Mouse (Mus musculus): ENCODE data around the gene Rab22a. TPM values are rescaled to one million over a fixed set of nuclear protein-coding genes. Genes with fewer than 3 reads are reported as not detected.

The Rab22a gene
- total and polyA plus RNA-seq, 2 experiments from 2014 or later: 25.2 to 31.4 TPM

GRCm38 (mm10) chr2:173659926-173660684 lies 545 bp downstream of the Rab22a start:
- Histone ChIP-seq H3K9ac (replicated peaks; ENCODE audit: low read depth, low read length) (peak overlapping the region; percentile 93), H3K27me3 (ENCODE audit: control insufficient read depth, insufficient read depth, low read length) (no peaks in the 10 kb centered on the region), H3K9me3 (replicated peaks; ENCODE audit: control insufficient read depth, low read length) (no peaks in the 10 kb centered on the region), H3K36me3 (replicated peaks; ENCODE audit: control insufficient read depth, insufficient read depth, low read length) (peaks cover 38% of the 10 kb centered on the region; the same call in 1 of the 2 replicates), H3K4me3 (ENCODE audit: low read depth, low read length) (peak overlapping the region; percentile 85), H3K27ac (ENCODE audit: low read depth) (peak overlapping the region; percentile 72), H3K4me2 (ENCODE audit: low read depth, low read length) (peak overlapping the region; percentile 95), H3K4me1 (ENCODE audit: control insufficient read depth, insufficient read depth) (peaks cover 25% of the 10 kb centered on the region)
- WGBS: under 1% methylated on average over 46 of the region's 52 CpGs
- TF ChIP-seq CTCF (IDR thresholded peaks at IDR 0.05; ENCODE audit: low read depth) (no peak), EP300 (IDR thresholded peaks at IDR 0.05; ENCODE audit: low read depth) (0 out of 2 replicates have a peak, but pooled peaks have one; percentile 10)
- DNase-seq (ENCODE audit: low spot score) (no peak), ATAC-seq (ENCODE audit: insufficient read depth, low read depth) (peak; percentile 15)

- DNase-seq (ENCODE audit: low spot score): no peak
- no peaks in the 10 kb centered on the region for H3K27me3 ChIP-seq (ENCODE audit: control insufficient read depth, insufficient read depth, low read length)
- H3K9ac ChIP-seq (replicated peaks; ENCODE audit: low read depth, low read length): no peak overlapping the region
- H3K4me2 ChIP-seq (ENCODE audit: low read depth, low read length): no peak overlapping the region
- 75% methylated on average over 9 of the region's 9 CpGs for WGBS
- no peaks in the 10 kb centered on the region for H3K9me3 ChIP-seq (replicated peaks; ENCODE audit: control insufficient read depth, low read length)
- ATAC-seq (ENCODE audit: insufficient read depth, low read depth): no peak
- peaks cover 47% of the 10 kb centered on the region for H3K36me3 ChIP-seq (replicated peaks; ENCODE audit: control insufficient read depth, insufficient read depth, low read length)
- no peak for TF ChIP-seq EP300 (IDR thresholded peaks at IDR 0.05; ENCODE audit: low read depth)
- no peak for TF ChIP-seq CTCF (IDR thresholded peaks at IDR 0.05; ENCODE audit: low read depth)
- peaks cover 24% of the 10 kb centered on the region for H3K4me1 ChIP-seq (ENCODE audit: control insufficient read depth, insufficient read depth)
- H3K27ac ChIP-seq (ENCODE audit: low read depth): no peak overlapping the region
- no peak overlapping the region for H3K4me3 ChIP-seq (ENCODE audit: low read depth, low read length)
Observed at GRCm38 (mm10) chr2:173662255-173662950, 2.8 kb downstream of the Rab22a start.

GRCm38 (mm10) chr2:173664736-173665135 lies 5.2 kb downstream of the Rab22a start:
- H3K4me2 ChIP-seq (ENCODE audit: low read depth, low read length): no peak overlapping the region
- TF ChIP-seq EP300 (IDR thresholded peaks at IDR 0.05; ENCODE audit: low read depth): no peak
- TF ChIP-seq CTCF (IDR thresholded peaks at IDR 0.05; ENCODE audit: low read depth): no peak
- no peaks in the 10 kb centered on the region for H3K9me3 ChIP-seq (replicated peaks; ENCODE audit: control insufficient read depth, low read length)
- ATAC-seq (ENCODE audit: insufficient read depth, low read depth) (no peak), DNase-seq (ENCODE audit: low spot score) (no peak)
- H3K27me3 ChIP-seq (ENCODE audit: control insufficient read depth, insufficient read depth, low read length): no peaks in the 10 kb centered on the region
- H3K27ac ChIP-seq (ENCODE audit: low read depth): no peak overlapping the region
- no peak overlapping the region for H3K4me3 ChIP-seq (ENCODE audit: low read depth, low read length)
- no peak overlapping the region for H3K9ac ChIP-seq (replicated peaks; ENCODE audit: low read depth, low read length)
- peaks cover 51% of the 10 kb centered on the region for H3K36me3 ChIP-seq (replicated peaks; ENCODE audit: control insufficient read depth, insufficient read depth, low read length)
- peaks cover 13% of the 10 kb centered on the region; the same call in 1 of the 2 replicates for H3K4me1 ChIP-seq (ENCODE audit: control insufficient read depth, insufficient read depth)
- WGBS: 81% methylated on average over 4 of the region's 4 CpGs

GRCm38 (mm10) chr2:173665271-173665670 lies 5.7 kb downstream of the Rab22a start:
- DNase-seq (ENCODE audit: low spot score): no peak
- H3K9me3 ChIP-seq (replicated peaks; ENCODE audit: control insufficient read depth, low read length): no peaks in the 10 kb centered on the region
- peaks cover 18% of the 10 kb centered on the region for H3K4me1 ChIP-seq (ENCODE audit: control insufficient read depth, insufficient read depth)
- no peak overlapping the region for H3K4me3 ChIP-seq (ENCODE audit: low read depth, low read length)
- H3K27me3 ChIP-seq (ENCODE audit: control insufficient read depth, insufficient read depth, low read length): no peaks in the 10 kb centered on the region
- no peak for ATAC-seq (ENCODE audit: insufficient read depth, low read depth)
- H3K4me2 ChIP-seq (ENCODE audit: low read depth, low read length): no peak overlapping the region
- no peak overlapping the region for H3K9ac ChIP-seq (replicated peaks; ENCODE audit: low read depth, low read length)
- H3K36me3 ChIP-seq (replicated peaks; ENCODE audit: control insufficient read depth, insufficient read depth, low read length): peaks cover 51% of the 10 kb centered on the region
- 59% methylated on average over 2 of the region's 2 CpGs for WGBS
- TF ChIP-seq CTCF (IDR thresholded peaks at IDR 0.05; ENCODE audit: low read depth) (no peak), EP300 (IDR thresholded peaks at IDR 0.05; ENCODE audit: low read depth) (no peak)
- H3K27ac ChIP-seq (ENCODE audit: low read depth): no peak overlapping the region

- 84% methylated on average over 3 of the region's 3 CpGs for WGBS
Observed at GRCm38 (mm10) chr2:173666876-173667275, 7.3 kb downstream of the Rab22a start.

More at GRCm38 (mm10) chr2:173666876-173667275, 7.3 kb downstream of the Rab22a start:
- no peak overlapping the region for H3K9ac ChIP-seq (replicated peaks; ENCODE audit: low read depth, low read length)
- TF ChIP-seq EP300 (IDR thresholded peaks at IDR 0.05; ENCODE audit: low read depth): no peak
- no peak for TF ChIP-seq CTCF (IDR thresholded peaks at IDR 0.05; ENCODE audit: low read depth)
- H3K27me3 ChIP-seq (ENCODE audit: control insufficient read depth, insufficient read depth, low read length): no peaks in the 10 kb centered on the region
- peaks cover 41% of the 10 kb centered on the region for H3K36me3 ChIP-seq (replicated peaks; ENCODE audit: control insufficient read depth, insufficient read depth, low read length)
- H3K4me3 ChIP-seq (ENCODE audit: low read depth, low read length): no peak overlapping the region
- DNase-seq (ENCODE audit: low spot score): no peak
- no peak overlapping the region for H3K4me2 ChIP-seq (ENCODE audit: low read depth, low read length)
- H3K9me3 ChIP-seq (replicated peaks; ENCODE audit: control insufficient read depth, low read length): no peaks in the 10 kb centered on the region
- no peak overlapping the region for H3K27ac ChIP-seq (ENCODE audit: low read depth)
- H3K4me1 ChIP-seq (ENCODE audit: control insufficient read depth, insufficient read depth): peaks cover 19% of the 10 kb centered on the region
- ATAC-seq (ENCODE audit: insufficient read depth, low read depth): no peak

All from heart, postnatal 0 days (tissue).